Mouse (Mus musculus): Measurements from ENCODE around the gene Mup3.

GRCm38 (mm10) chr4:62087241-62087640 is at the start of gene Mup3:
- TF ChIP-seq CTCF (IDR thresholded peaks at IDR 0.05) (no peak), POLR2A (IDR thresholded peaks at IDR 0.05; ENCODE audit: insufficient read depth, low read depth, low read length) (no peak), EP300 (IDR thresholded peaks at IDR 0.05; ENCODE audit: insufficient read depth, low read depth, low read length) (no peak)

Measured in heart, adult 2 months (tissue).